Mouse (Mus musculus): ENCODE data around the gene Neurl2. TPM values are rescaled to one million over a fixed set of nuclear protein-coding genes. Genes with fewer than 3 reads are reported as not detected.
"Not testable (repeated sequence)": the region's sequence is repeated elsewhere in the genome, so short reads cannot be mapped to it uniquely, and the experiment has no call there.

The Neurl2 gene
- total RNA-seq (2021), result 1 to 10 TPM; 3.9 to 5.3 TPM
- long read RNA-seq, experiment 1, partial matches to known transcripts, result 0 of 4 reads
- long read RNA-seq, experiment 1, other reads (novel, unspliced or antisense), result 0 of 4 reads
- long read RNA-seq, experiment 2, partial matches to known transcripts, result 0 of 3 reads
- long read RNA-seq, experiment 2, other reads (novel, unspliced or antisense), result 0 of 3 reads

- Histone ChIP-seq H3K4me3 (peak within 1 kb of the TSS; percentile 90), H3K27ac (peak within 1 kb of the TSS; percentile 94)
- no peak for TF ChIP-seq CTCF (IDR thresholded peaks at IDR 0.05)
- DNase-seq (ENCODE audit: extremely low spot score in 1 of 2, low spot score in 2 of 2), result peak; percentile 85 to 87
- intact Hi-C loops (cut with DNase I), result loop anchor here (1.0 to 2.0 kb wide), 2 partner anchors 46 to 77 kb away; partner anchors contain the start of genes Pcif1 and Zfp335
Observed at GRCm38 (mm10) chr2:164833314-164833959, at the start of gene Neurl2. Gene Neurl2, minus strand, starts transcription at chr2:164833456.

GRCm38 (mm10) chr2:164882619-164883018 lies 49.4 kb upstream of the Neurl2 start:
- Histone ChIP-seq H3K27ac (no peak overlapping the region), H3K4me3 (no peak overlapping the region)
- TF ChIP-seq CTCF (IDR thresholded peaks at IDR 0.05), result no peak
- intact Hi-C loops (cut with DNase I), result no loop called here
- no peak for DNase-seq (ENCODE audit: extremely low spot score in 1 of 2, low spot score in 2 of 2)

GRCm38 (mm10) chr2:164879568-164880277 lies 46.5 kb upstream of the Neurl2 start:
- intact Hi-C loops (cut with DNase I), result loop anchor here (1.0 kb wide), 2 partner anchors 32 to 46 kb away; partner anchors contain the start of genes Neurl2 and Zfp335
- DNase-seq (ENCODE audit: extremely low spot score in 1 of 2, low spot score in 2 of 2), result peak; percentile 92 to 95
- Histone ChIP-seq H3K27ac (peak overlapping the region; percentile 100), H3K4me3 (peak overlapping the region; percentile 89)
- TF ChIP-seq CTCF (IDR thresholded peaks at IDR 0.05), result no peak; the same call in 1 of the 2 replicates

GRCm38 (mm10) chr2:164879228-164879567 lies 45.9 kb upstream of the Neurl2 start, which contains the start of gene Pcif1:
Gene Pcif1, plus strand, starts transcription at chr2:164879304.
- intact Hi-C loops (cut with DNase I), result loop anchor here (1.0 kb wide), 2 partner anchors 32 to 46 kb away; partner anchors contain the start of genes Neurl2 and Zfp335
- H3K4me3 ChIP-seq, result peak within 1 kb of the TSS; percentile 89
- no peak; the same call in 1 of the 2 replicates for TF ChIP-seq CTCF (IDR thresholded peaks at IDR 0.05)
- H3K27ac ChIP-seq, result peak within 1 kb of the TSS; percentile 100
- DNase-seq (ENCODE audit: extremely low spot score in 1 of 2, low spot score in 2 of 2), result peak; percentile 90 to 91

GRCm38 (mm10) chr2:164878509-164879227 lies 45.4 kb upstream of the Neurl2 start:
- Histone ChIP-seq H3K27ac (peak overlapping the region; percentile 100), H3K4me3 (peak overlapping the region; percentile 89)
- TF ChIP-seq CTCF (IDR thresholded peaks at IDR 0.05), result no peak; the same call in none of the 2 replicates
- DNase-seq (ENCODE audit: extremely low spot score in 1 of 2, low spot score in 2 of 2), result peak in 1 of 2 experiments; percentile 53
- intact Hi-C loops (cut with DNase I), result loop anchor here (1.0 kb wide), 2 partner anchors 33 to 45 kb away; partner anchors contain the start of genes Neurl2 and Zfp335

- H3K4me3 ChIP-seq; DNase-seq (ENCODE audit: extremely low spot score in 1 of 2, low spot score in 2 of 2); intact Hi-C loops (cut with DNase I): not testable (repeated sequence)
- TF ChIP-seq CTCF (IDR thresholded peaks at IDR 0.05), result peak; percentile 9
- H3K27ac ChIP-seq, result peak overlapping the region; percentile 100; the same call in 1 of the 2 replicates
Observed at GRCm38 (mm10) chr2:164877376-164878215, 44.3 kb upstream of the Neurl2 start.

- H3K27ac ChIP-seq, result peak overlapping the region; percentile 76; the same call in 1 of the 2 replicates
- peak; percentile 33 for TF ChIP-seq CTCF (IDR thresholded peaks at IDR 0.05)
- intact Hi-C loops (cut with DNase I); H3K4me3 ChIP-seq; DNase-seq (ENCODE audit: extremely low spot score in 1 of 2, low spot score in 2 of 2): not testable (repeated sequence)
Observed at GRCm38 (mm10) chr2:164875648-164876047, 42.4 kb upstream of the Neurl2 start.

- no peak for DNase-seq (ENCODE audit: extremely low spot score in 1 of 2, low spot score in 2 of 2)
- Histone ChIP-seq H3K4me3 (no peak overlapping the region), H3K27ac (peak overlapping the region; percentile 76)
- intact Hi-C loops (cut with DNase I), result no loop called here
- no peak for TF ChIP-seq CTCF (IDR thresholded peaks at IDR 0.05)
Observed at GRCm38 (mm10) chr2:164874239-164874769, 41.0 kb upstream of the Neurl2 start.

GRCm38 (mm10) chr2:164873621-164874020 lies 40.4 kb upstream of the Neurl2 start:
- peak overlapping the region; percentile 67 for H3K27ac ChIP-seq
- no peak overlapping the region for H3K4me3 ChIP-seq
- intact Hi-C loops (cut with DNase I), result no loop called here
- DNase-seq (ENCODE audit: extremely low spot score in 1 of 2, low spot score in 2 of 2), result no peak
- TF ChIP-seq CTCF (IDR thresholded peaks at IDR 0.05), result no peak

GRCm38 (mm10) chr2:164871602-164872303 lies 38.5 kb upstream of the Neurl2 start:
- TF ChIP-seq CTCF (IDR thresholded peaks at IDR 0.05), result no peak; the same call in 1 of the 2 replicates
- Histone ChIP-seq H3K27ac (no peak overlapping the region), H3K4me3 (no peak overlapping the region)
- DNase-seq (ENCODE audit: extremely low spot score in 1 of 2, low spot score in 2 of 2), result no peak
- intact Hi-C loops (cut with DNase I), result no loop called here

Measured in left cerebral cortex, adult 2 months (tissue).